Mouse (Mus musculus) hindbrain, embryonic 14.5 days (tissue): ENCODE data around the gene Cct2. TPM values are rescaled to one million over a fixed set of nuclear protein-coding genes. Genes with fewer than 3 reads are reported as not detected.
A peak's percentile ranks its signal among the peaks of the same experiment; 100 is the strongest.

ENCODE experiments used
- ATAC-seq: fragments of 200-750 bp; cut with Nextera tagmentation; 2 replicates; pipeline ENCODE4 v1.8.0; 2017; ENCODE audit warnings: moderate number of reproducible peaks, mild to moderate bottlenecking, moderate TSS enrichment, moderate library complexity; ENCODE audit not compliant: low FRiP score
- DNase-seq: peaks from one replicate; pipeline ENCODE4 v3.0.0-alpha.2; 2015; ENCODE audit warnings: low spot score
- H3K27ac ChIP-seq: fragments of 300-500 bp; sonication (generic); 2 replicates; pipeline ENCODE4 v1.5.1; 2014; ENCODE audit warnings: mild to moderate bottlenecking, moderate library complexity
- H3K27me3 ChIP-seq: fragments of 300-500 bp; sonication (generic); 2 replicates; pipeline ENCODE4 v1.6.1; 2014; ENCODE audit warnings: mild to moderate bottlenecking, low read length, mixed read lengths; ENCODE audit not compliant: control insufficient read depth, insufficient read depth
- H3K36me3 ChIP-seq: fragments of 300-500 bp; sonication (generic); replicated peaks from 2 replicates; pipeline ENCODE4 v1.6.1; 2014; ENCODE audit not compliant: control insufficient read depth, insufficient read depth
- H3K4me1 ChIP-seq: fragments of 300-500 bp; sonication (generic); replicated peaks from 2 replicates; pipeline ENCODE4 v1.6.1; 2014; ENCODE audit warnings: antibody characterized with exemption, low read length, mixed read lengths; ENCODE audit not compliant: control insufficient read depth, insufficient read depth
- H3K4me2 ChIP-seq: fragments of 300-500 bp; sonication (generic); replicated peaks from 2 replicates; pipeline ENCODE4 v1.6.1; 2014; ENCODE audit warnings: mild to moderate bottlenecking, moderate library complexity
- H3K4me3 ChIP-seq: fragments of 300-500 bp; sonication (generic); replicated peaks from 2 replicates; pipeline ENCODE4 v1.5.1; 2014; ENCODE audit warnings: mild to moderate bottlenecking, low read length
- H3K9ac ChIP-seq: fragments of 300-500 bp; sonication (generic); 2 replicates; pipeline ENCODE4 v1.6.1; 2014
- H3K9me3 ChIP-seq: fragments of 300-500 bp; sonication (generic); 2 replicates; pipeline ENCODE4 v1.6.1; 2016; ENCODE audit warnings: low read length; ENCODE audit not compliant: control insufficient read depth
- WGBS: fragments of 180-500 bp; shearing (Covaris S2); extraction: QIAGEN DNeasy Blood & Tissue Kit; methylation state at CpG from one replicate; pipeline ENCODE4 v1.1.7; 2014; 5-methylcytosine and 5-hydroxymethylcytosine counted together
- polyA plus RNA-seq: library from polyadenylated mRNA; unstranded; fragments of >200 nt; fragmentation: Nextera tagmentation; extraction: Ambion mirVana; gene quantifications from 2 replicates; pipeline ENCODE4 v1.2.1, GENCODE M21; 2014

Gene Cct2
- 281 and 288 TPM in 2 replicates for polyA plus RNA-seq

- DNase-seq (peak; percentile 99), ATAC-seq (peak; percentile 94)
- H3K4me1 ChIP-seq: peaks cover 7% of the 10 kb centered on the region
- H3K4me2 ChIP-seq: peak within 1 kb of the TSS; percentile 79
- peak within 1 kb of the TSS; percentile 84 for H3K4me3 ChIP-seq
- no peaks in the 10 kb centered on the region for H3K27me3 ChIP-seq
- peak within 1 kb of the TSS; percentile 76 for H3K9ac ChIP-seq
- H3K9me3 ChIP-seq: no peaks in the 10 kb centered on the region
- peaks cover 38% of the 10 kb centered on the region for H3K36me3 ChIP-seq
- WGBS: under 1% methylated on average over 67 of the region's 68 CpGs
- peak within 1 kb of the TSS; percentile 79 for H3K27ac ChIP-seq
These were observed at the start of gene Cct2 for GRCm38 (mm10) chr10:117063254-117064021. TSS of gene Cct2 (minus strand) at chr10:117063814.

- Histone ChIP-seq H3K4me3 (no peak overlapping the region), H3K4me1 (0 out of 2 replicates have a peak, but pooled peaks cover under 1% of the 10 kb centered on the region), H3K9me3 (no peaks in the 10 kb centered on the region), H3K9ac (no peak overlapping the region), H3K27ac (no peak overlapping the region), H3K27me3 (no peaks in the 10 kb centered on the region), H3K4me2 (no peak overlapping the region), H3K36me3 (no peaks in the 10 kb centered on the region)
- DNase-seq (no peak), ATAC-seq (no peak)
- 63% methylated on average over 2 of the region's 2 CpGs for WGBS
These were observed 48.9 kb upstream of the Cct2 start for GRCm38 (mm10) chr10:117112545-117112944.

DNA sequence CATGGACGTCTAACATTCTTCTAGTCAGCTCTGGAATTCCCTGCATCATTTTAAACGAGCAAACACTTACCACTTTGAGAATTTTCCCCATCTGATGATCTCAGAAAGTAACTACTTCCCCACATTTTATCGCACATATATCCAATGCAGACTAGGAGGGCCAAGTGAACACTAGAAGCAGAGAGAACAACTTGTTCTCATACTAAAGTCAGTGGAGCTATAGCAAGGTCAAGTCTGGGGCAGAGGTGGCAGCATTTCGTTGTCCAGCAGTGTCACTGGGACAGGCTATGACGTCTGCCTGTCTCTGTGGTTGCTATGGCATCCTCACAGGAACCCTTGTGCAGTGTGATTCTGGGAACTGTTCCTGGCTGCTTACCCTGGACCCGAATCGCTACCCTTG lies 47.8 kb upstream of the Cct2 start:
- WGBS: 52% methylated on average over 7 of the region's 7 CpGs
- Histone ChIP-seq H3K4me2 (no peak overlapping the region), H3K4me1 (no peaks in the 10 kb centered on the region), H3K9me3 (no peaks in the 10 kb centered on the region), H3K4me3 (no peak overlapping the region), H3K36me3 (no peaks in the 10 kb centered on the region), H3K27me3 (no peaks in the 10 kb centered on the region), H3K27ac (no peak overlapping the region), H3K9ac (no peak overlapping the region)
- DNase-seq (no peak), ATAC-seq (no peak)

- no peak overlapping the region for H3K27ac ChIP-seq
- DNase-seq: no peak
- no peak overlapping the region for H3K4me3 ChIP-seq
- H3K27me3 ChIP-seq: no peaks in the 10 kb centered on the region
- no peaks in the 10 kb centered on the region for H3K36me3 ChIP-seq
- no peak overlapping the region for H3K9ac ChIP-seq
- no peak overlapping the region for H3K4me2 ChIP-seq
- H3K9me3 ChIP-seq: no peaks in the 10 kb centered on the region
- H3K4me1 ChIP-seq: peaks cover 3% of the 10 kb centered on the region; the same call in 1 of the 2 replicates
- WGBS: 79% methylated on average over 3 of the region's 3 CpGs
- ATAC-seq: no peak
These were observed 46.7 kb upstream of the Cct2 start for GRCm38 (mm10) chr10:117110271-117110670.

DNA sequence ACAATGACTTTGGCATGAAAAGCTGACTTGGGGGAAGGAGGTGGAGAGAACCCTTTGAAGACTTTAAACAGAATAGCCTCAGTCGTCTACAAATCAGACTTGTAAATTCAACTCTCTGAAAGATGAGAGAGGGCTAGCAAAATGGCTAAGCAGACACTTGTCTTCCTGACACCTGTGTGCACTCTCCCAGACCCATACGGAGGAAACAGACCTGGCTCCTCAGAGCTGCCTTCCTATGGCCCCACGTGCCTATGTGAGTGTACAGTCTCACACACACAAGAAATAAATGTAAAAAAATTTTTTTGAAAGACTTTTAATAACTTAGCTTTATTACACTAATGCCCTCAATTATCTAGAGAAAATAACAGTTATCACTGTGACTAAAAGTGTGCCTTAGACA lies 43.1 kb upstream of the Cct2 start:
- WGBS: 24% methylated on average over 3 of the region's 3 CpGs
- no peak for DNase-seq

DNA sequence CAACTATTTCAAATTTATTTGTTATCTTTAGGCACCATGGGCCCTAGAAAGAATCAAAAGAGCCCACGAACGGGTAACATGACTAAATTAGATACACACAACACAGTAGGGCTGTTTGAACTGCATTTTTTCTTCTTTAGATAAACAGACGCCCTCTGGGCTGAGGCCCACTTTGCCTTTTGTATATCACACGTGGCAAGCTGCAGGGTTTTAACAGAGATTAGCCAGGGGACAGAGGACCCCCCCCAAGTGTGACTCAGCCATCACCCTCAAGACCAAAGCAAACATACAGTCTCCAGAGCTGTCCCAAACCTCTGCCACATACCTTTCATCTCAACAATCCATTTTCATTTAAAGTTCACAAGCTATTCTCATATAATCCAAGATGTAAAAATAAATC lies 42.6 kb upstream of the Cct2 start:
- no peak overlapping the region for H3K4me3 ChIP-seq
- peaks cover 8% of the 10 kb centered on the region; the same call in 1 of the 2 replicates for H3K4me1 ChIP-seq
- no peaks in the 10 kb centered on the region for H3K36me3 ChIP-seq
- DNase-seq (no peak), ATAC-seq (no peak)
- no peak overlapping the region for H3K27ac ChIP-seq
- H3K9me3 ChIP-seq: no peaks in the 10 kb centered on the region
- no peak overlapping the region for H3K4me2 ChIP-seq
- H3K9ac ChIP-seq: no peak overlapping the region
- no peaks in the 10 kb centered on the region for H3K27me3 ChIP-seq
- 8% methylated on average over 4 of the region's 4 CpGs for WGBS

More for the DNA sequence above, 43.1 kb upstream of the Cct2 start:
- H3K9ac ChIP-seq: no peak overlapping the region
- H3K4me1 ChIP-seq: peaks cover 8% of the 10 kb centered on the region; the same call in 1 of the 2 replicates
- ATAC-seq: no peak
- no peak overlapping the region for H3K27ac ChIP-seq
- no peak overlapping the region for H3K4me2 ChIP-seq
- H3K36me3 ChIP-seq: no peaks in the 10 kb centered on the region
- H3K9me3 ChIP-seq: no peaks in the 10 kb centered on the region
- H3K27me3 ChIP-seq: no peaks in the 10 kb centered on the region
- H3K4me3 ChIP-seq: no peak overlapping the region

DNA sequence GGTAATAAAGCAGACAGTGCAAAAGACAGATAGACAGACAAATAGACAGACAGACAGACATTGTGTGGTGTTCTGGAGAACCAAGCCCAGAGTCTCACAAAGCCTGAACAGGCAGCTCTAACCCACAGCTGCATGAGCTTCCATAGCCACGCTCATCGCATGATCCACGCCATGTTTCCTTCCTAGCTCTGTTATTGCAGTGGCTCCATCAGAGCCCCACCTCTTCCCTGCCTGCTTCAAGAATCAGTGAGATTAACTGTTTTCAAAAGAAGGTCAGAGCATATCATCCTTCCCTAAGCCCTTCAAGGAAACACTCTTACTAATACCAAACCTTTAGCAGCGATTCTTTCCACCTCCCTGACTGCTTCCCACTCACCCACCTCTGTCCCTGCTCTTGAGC lies 41.4 kb upstream of the Cct2 start:
- WGBS: 76% methylated on average over 4 of the region's 4 CpGs
- H3K27me3 ChIP-seq: no peaks in the 10 kb centered on the region
- H3K9me3 ChIP-seq: no peaks in the 10 kb centered on the region
- no peak overlapping the region for H3K27ac ChIP-seq
- H3K4me3 ChIP-seq: no peak overlapping the region
- H3K36me3 ChIP-seq: 0 out of 2 replicates have a peak, but pooled peaks cover 4% of the 10 kb centered on the region
- ATAC-seq: no peak
- no peak overlapping the region for H3K9ac ChIP-seq
- H3K4me1 ChIP-seq: peaks cover 8% of the 10 kb centered on the region; the same call in 1 of the 2 replicates
- no peak for DNase-seq
- H3K4me2 ChIP-seq: no peak overlapping the region

DNA sequence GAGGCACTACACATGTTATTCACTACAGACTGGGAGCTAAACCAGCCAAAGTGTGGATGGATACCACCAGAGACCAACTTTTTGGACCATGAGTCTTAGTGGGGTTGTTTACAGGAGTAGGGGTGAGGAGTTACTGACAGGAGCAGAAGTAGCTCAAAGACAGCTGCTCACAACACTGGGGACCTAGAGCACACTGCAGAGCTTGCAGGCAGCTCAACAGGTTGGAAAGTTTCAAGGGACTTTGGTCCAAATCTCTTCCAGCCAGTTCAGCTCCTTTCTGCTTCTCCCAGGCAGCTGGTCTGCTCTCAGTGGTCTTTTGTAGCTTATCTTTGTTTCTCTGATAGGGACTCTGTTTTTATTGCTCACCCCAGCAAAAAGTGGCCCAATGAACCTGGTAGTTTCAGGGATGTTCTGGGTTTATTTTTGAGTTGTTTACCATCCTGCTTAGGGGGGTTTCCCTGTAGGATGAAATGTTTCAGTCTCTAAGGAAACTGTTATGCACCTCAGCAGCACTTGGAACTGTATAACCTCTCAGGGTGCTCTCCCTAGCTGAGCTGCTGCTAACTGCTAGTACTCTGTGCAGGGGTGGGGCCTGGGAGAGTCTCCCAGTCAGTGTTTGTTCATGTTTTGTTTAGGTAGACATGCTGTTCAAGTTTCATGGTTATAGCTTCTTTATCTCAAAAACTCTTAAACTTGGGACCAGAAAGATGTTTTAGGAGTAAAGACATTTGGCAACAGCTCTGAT lies 40.4 kb upstream of the Cct2 start:
- Histone ChIP-seq H3K36me3 (0 out of 2 replicates have a peak, but pooled peaks cover 4% of the 10 kb centered on the region), H3K9me3 (no peaks in the 10 kb centered on the region), H3K27ac (no peak overlapping the region), H3K4me2 (no peak overlapping the region), H3K4me1 (peaks cover 8% of the 10 kb centered on the region; the same call in 1 of the 2 replicates), H3K27me3 (no peaks in the 10 kb centered on the region), H3K4me3 (no peak overlapping the region), H3K9ac (no peak overlapping the region)
- DNase-seq (no peak), ATAC-seq (no peak)

GRCm38 (mm10) chr10:117100175-117100574 lies 36.6 kb upstream of the Cct2 start:
- ATAC-seq (no peak), DNase-seq (no peak)
- Histone ChIP-seq H3K4me1 (peaks cover 4% of the 10 kb centered on the region; the same call in 1 of the 2 replicates), H3K9me3 (no peaks in the 10 kb centered on the region), H3K4me3 (no peak overlapping the region), H3K27ac (no peak overlapping the region), H3K27me3 (no peaks in the 10 kb centered on the region), H3K36me3 (0 out of 2 replicates have a peak, but pooled peaks cover 7% of the 10 kb centered on the region), H3K9ac (no peak overlapping the region), H3K4me2 (no peak overlapping the region)
- 86% methylated on average over 5 of the region's 5 CpGs for WGBS
